Mouse (Mus musculus): ENCODE results near the gene Tmcc3.

GRCm38 (mm10) chr10:94382618-94383017 is 70.9 kb downstream of the Tmcc3 start:
- TF ChIP-seq CTCF (IDR thresholded peaks at IDR 0.05; ENCODE audit: low read depth) (no peak), EP300 (IDR thresholded peaks at IDR 0.05; ENCODE audit: low read depth) (no peak)

Measured in heart, postnatal 0 days (tissue).